Mouse (Mus musculus): ENCODE data around the gene Ankrd24. TPM values are rescaled to one million over a fixed set of nuclear protein-coding genes. Genes with fewer than 3 reads are reported as not detected.
A peak's percentile ranks its signal among the peaks of the same experiment; 100 is the strongest.

Gene Ankrd24
- polyA plus RNA-seq, 1 experiment from 2014 or later, result 3.2 TPM

GRCm38 (mm10) chr10:81593935-81594334 lies 34.4 kb upstream of the Ankrd24 start:
- no peaks in the 10 kb centered on the region; the same call in 1 of the 2 replicates for H3K27me3 ChIP-seq (ENCODE audit: control insufficient read depth, insufficient read depth, low read length)
- ATAC-seq (replicated peaks; ENCODE audit: insufficient number of reproducible peaks, low FRiP score, low TSS enrichment, low read depth) (no peak), DNase-seq (ENCODE audit: low spot score) (no peak)
- H3K4me3 ChIP-seq (ENCODE audit: low read depth, low read length), result no peak overlapping the region
- H3K9ac ChIP-seq (replicated peaks; ENCODE audit: low read length), result no peak overlapping the region
- no peak overlapping the region for H3K4me2 ChIP-seq (ENCODE audit: low read depth, low read length)
- no peaks in the 10 kb centered on the region for H3K36me3 ChIP-seq (replicated peaks; ENCODE audit: control insufficient read depth, insufficient read depth, low read depth, low read length)
- no peaks in the 10 kb centered on the region for H3K9me3 ChIP-seq (replicated peaks; ENCODE audit: control insufficient read depth, low read length)
- 76% methylated on average over 18 of the region's 18 CpGs for WGBS
- H3K27ac ChIP-seq (replicated peaks; ENCODE audit: low read depth, low read length), result no peak overlapping the region
- H3K4me1 ChIP-seq (ENCODE audit: control insufficient read depth, insufficient read depth, low read length), result peaks cover 20% of the 10 kb centered on the region

GRCm38 (mm10) chr10:81595599-81595998 lies 32.7 kb upstream of the Ankrd24 start:
- H3K4me1 ChIP-seq (ENCODE audit: control insufficient read depth, insufficient read depth, low read length), result peaks cover 20% of the 10 kb centered on the region
- no peak for ATAC-seq (replicated peaks; ENCODE audit: insufficient number of reproducible peaks, low FRiP score, low TSS enrichment, low read depth)

GRCm38 (mm10) chr10:81596611-81597010 lies 31.7 kb upstream of the Ankrd24 start:
- Histone ChIP-seq H3K9ac (replicated peaks; ENCODE audit: low read length) (peak overlapping the region; percentile 28; the same call in 1 of the 2 replicates), H3K27me3 (ENCODE audit: control insufficient read depth, insufficient read depth, low read length) (no peaks in the 10 kb centered on the region; the same call in 1 of the 2 replicates)

More at GRCm38 (mm10) chr10:81595599-81595998, 32.7 kb upstream of the Ankrd24 start:
- DNase-seq (ENCODE audit: low spot score), result no peak
- Histone ChIP-seq H3K9me3 (replicated peaks; ENCODE audit: control insufficient read depth, low read length) (no peaks in the 10 kb centered on the region), H3K4me3 (ENCODE audit: low read depth, low read length) (no peak overlapping the region), H3K27me3 (ENCODE audit: control insufficient read depth, insufficient read depth, low read length) (no peaks in the 10 kb centered on the region; the same call in 1 of the 2 replicates), H3K9ac (replicated peaks; ENCODE audit: low read length) (no peak overlapping the region), H3K27ac (replicated peaks; ENCODE audit: low read depth, low read length) (no peak overlapping the region), H3K4me2 (ENCODE audit: low read depth, low read length) (no peak overlapping the region), H3K36me3 (replicated peaks; ENCODE audit: control insufficient read depth, insufficient read depth, low read depth, low read length) (no peaks in the 10 kb centered on the region)
- WGBS, result 30% methylated on average over 5 of the region's 5 CpGs

GRCm38 (mm10) chr10:81597137-81597950 lies 31.0 kb upstream of the Ankrd24 start:
- Histone ChIP-seq H3K36me3 (replicated peaks; ENCODE audit: control insufficient read depth, insufficient read depth, low read depth, low read length) (no peaks in the 10 kb centered on the region), H3K4me2 (ENCODE audit: low read depth, low read length) (peak overlapping the region; percentile 22), H3K9me3 (replicated peaks; ENCODE audit: control insufficient read depth, low read length) (no peaks in the 10 kb centered on the region), H3K4me3 (ENCODE audit: low read depth, low read length) (no peak overlapping the region), H3K27me3 (ENCODE audit: control insufficient read depth, insufficient read depth, low read length) (no peaks in the 10 kb centered on the region; the same call in 1 of the 2 replicates), H3K9ac (replicated peaks; ENCODE audit: low read length) (no peak overlapping the region), H3K27ac (replicated peaks; ENCODE audit: low read depth, low read length) (peak overlapping the region; percentile 60; the same call in 1 of the 2 replicates), H3K4me1 (ENCODE audit: control insufficient read depth, insufficient read depth, low read length) (peaks cover 24% of the 10 kb centered on the region)
- 7% methylated on average over 10 of the region's 12 CpGs for WGBS
- ATAC-seq (replicated peaks; ENCODE audit: insufficient number of reproducible peaks, low FRiP score, low TSS enrichment, low read depth) (0 out of 2 replicates have a peak, but pooled peaks have one; percentile 14), DNase-seq (ENCODE audit: low spot score) (peak; percentile 54)

More at GRCm38 (mm10) chr10:81596611-81597010, 31.7 kb upstream of the Ankrd24 start:
- peaks cover 24% of the 10 kb centered on the region for H3K4me1 ChIP-seq (ENCODE audit: control insufficient read depth, insufficient read depth, low read length)
- ATAC-seq (replicated peaks; ENCODE audit: insufficient number of reproducible peaks, low FRiP score, low TSS enrichment, low read depth), result no peak
- H3K27ac ChIP-seq (replicated peaks; ENCODE audit: low read depth, low read length), result peak overlapping the region; percentile 60
- peak; percentile 52 for DNase-seq (ENCODE audit: low spot score)
- no peaks in the 10 kb centered on the region for H3K9me3 ChIP-seq (replicated peaks; ENCODE audit: control insufficient read depth, low read length)
- no peaks in the 10 kb centered on the region for H3K36me3 ChIP-seq (replicated peaks; ENCODE audit: control insufficient read depth, insufficient read depth, low read depth, low read length)
- no peak overlapping the region for H3K4me3 ChIP-seq (ENCODE audit: low read depth, low read length)
- H3K4me2 ChIP-seq (ENCODE audit: low read depth, low read length), result peak overlapping the region; percentile 36
- 1% methylated on average over 10 of the region's 10 CpGs for WGBS

GRCm38 (mm10) chr10:81598342-81598741 lies 30.0 kb upstream of the Ankrd24 start:
- H3K27me3 ChIP-seq (ENCODE audit: control insufficient read depth, insufficient read depth, low read length), result no peaks in the 10 kb centered on the region; the same call in 1 of the 2 replicates
- no peak overlapping the region for H3K27ac ChIP-seq (replicated peaks; ENCODE audit: low read depth, low read length)
- 42% methylated on average over 3 of the region's 3 CpGs for WGBS
- H3K9me3 ChIP-seq (replicated peaks; ENCODE audit: control insufficient read depth, low read length), result no peaks in the 10 kb centered on the region
- DNase-seq (ENCODE audit: low spot score), result no peak
- no peaks in the 10 kb centered on the region for H3K36me3 ChIP-seq (replicated peaks; ENCODE audit: control insufficient read depth, insufficient read depth, low read depth, low read length)
- H3K4me3 ChIP-seq (ENCODE audit: low read depth, low read length), result no peak overlapping the region
- peaks cover 24% of the 10 kb centered on the region for H3K4me1 ChIP-seq (ENCODE audit: control insufficient read depth, insufficient read depth, low read length)
- no peak overlapping the region for H3K9ac ChIP-seq (replicated peaks; ENCODE audit: low read length)
- ATAC-seq (replicated peaks; ENCODE audit: insufficient number of reproducible peaks, low FRiP score, low TSS enrichment, low read depth), result no peak
- H3K4me2 ChIP-seq (ENCODE audit: low read depth, low read length), result no peak overlapping the region

GRCm38 (mm10) chr10:81598871-81599270 lies 29.5 kb upstream of the Ankrd24 start:
- Histone ChIP-seq H3K27ac (replicated peaks; ENCODE audit: low read depth, low read length) (no peak overlapping the region), H3K36me3 (replicated peaks; ENCODE audit: control insufficient read depth, insufficient read depth, low read depth, low read length) (no peaks in the 10 kb centered on the region), H3K4me3 (ENCODE audit: low read depth, low read length) (no peak overlapping the region), H3K9ac (replicated peaks; ENCODE audit: low read length) (no peak overlapping the region), H3K9me3 (replicated peaks; ENCODE audit: control insufficient read depth, low read length) (no peaks in the 10 kb centered on the region), H3K4me1 (ENCODE audit: control insufficient read depth, insufficient read depth, low read length) (peaks cover 24% of the 10 kb centered on the region), H3K4me2 (ENCODE audit: low read depth, low read length) (no peak overlapping the region), H3K27me3 (ENCODE audit: control insufficient read depth, insufficient read depth, low read length) (no peaks in the 10 kb centered on the region; the same call in 1 of the 2 replicates)
- DNase-seq (ENCODE audit: low spot score) (no peak), ATAC-seq (replicated peaks; ENCODE audit: insufficient number of reproducible peaks, low FRiP score, low TSS enrichment, low read depth) (no peak)
- WGBS, result 35% methylated on average over 6 of the region's 6 CpGs

- ATAC-seq (replicated peaks; ENCODE audit: insufficient number of reproducible peaks, low FRiP score, low TSS enrichment, low read depth) (no peak), DNase-seq (ENCODE audit: low spot score) (no peak)
- Histone ChIP-seq H3K9ac (replicated peaks; ENCODE audit: low read length) (no peak overlapping the region), H3K27me3 (ENCODE audit: control insufficient read depth, insufficient read depth, low read length) (no peaks in the 10 kb centered on the region; the same call in 1 of the 2 replicates), H3K4me3 (ENCODE audit: low read depth, low read length) (no peak overlapping the region), H3K27ac (replicated peaks; ENCODE audit: low read depth, low read length) (no peak overlapping the region), H3K4me2 (ENCODE audit: low read depth, low read length) (no peak overlapping the region), H3K9me3 (replicated peaks; ENCODE audit: control insufficient read depth, low read length) (no peaks in the 10 kb centered on the region), H3K36me3 (replicated peaks; ENCODE audit: control insufficient read depth, insufficient read depth, low read depth, low read length) (no peaks in the 10 kb centered on the region), H3K4me1 (ENCODE audit: control insufficient read depth, insufficient read depth, low read length) (peaks cover 24% of the 10 kb centered on the region)
- 67% methylated on average over 5 of the region's 5 CpGs for WGBS
These were observed 28.7 kb upstream of the Ankrd24 start for GRCm38 (mm10) chr10:81599630-81600029.

GRCm38 (mm10) chr10:81600096-81600495 lies 28.2 kb upstream of the Ankrd24 start:
- Histone ChIP-seq H3K4me3 (ENCODE audit: low read depth, low read length) (no peak overlapping the region), H3K36me3 (replicated peaks; ENCODE audit: control insufficient read depth, insufficient read depth, low read depth, low read length) (no peaks in the 10 kb centered on the region), H3K27ac (replicated peaks; ENCODE audit: low read depth, low read length) (no peak overlapping the region), H3K4me1 (ENCODE audit: control insufficient read depth, insufficient read depth, low read length) (peaks cover 24% of the 10 kb centered on the region), H3K27me3 (ENCODE audit: control insufficient read depth, insufficient read depth, low read length) (no peaks in the 10 kb centered on the region; the same call in 1 of the 2 replicates), H3K4me2 (ENCODE audit: low read depth, low read length) (no peak overlapping the region), H3K9ac (replicated peaks; ENCODE audit: low read length) (no peak overlapping the region), H3K9me3 (replicated peaks; ENCODE audit: control insufficient read depth, low read length) (no peaks in the 10 kb centered on the region)
- WGBS, result 46% methylated on average over 10 of the region's 10 CpGs
- DNase-seq (ENCODE audit: low spot score) (no peak), ATAC-seq (replicated peaks; ENCODE audit: insufficient number of reproducible peaks, low FRiP score, low TSS enrichment, low read depth) (no peak)
